Mouse (Mus musculus) heart, embryonic 15.5 days (tissue): ENCODE data around the gene Smg5. TPM values are rescaled to one million over a fixed set of nuclear protein-coding genes. Genes with fewer than 3 reads are reported as not detected.

Source experiments
- ATAC-seq: fragments of 200-750 bp; cut with Nextera tagmentation; replicated peaks from 2 replicates; pipeline ENCODE4 v1.8.0; 2017; ENCODE audit warnings: low read depth, moderate TSS enrichment; ENCODE audit not compliant: insufficient number of reproducible peaks, insufficient read depth, low FRiP score
- H3K27ac ChIP-seq: fragments of 300-500 bp; sonication (generic); 2 replicates; pipeline ENCODE4 v1.5.1; 2015; ENCODE audit warnings: mild to moderate bottlenecking, inconsistent platforms
- H3K27me3 ChIP-seq: fragments of 300-500 bp; sonication (generic); 2 replicates; pipeline ENCODE4 v1.6.1; 2015; ENCODE audit warnings: inconsistent platforms
- H3K36me3 ChIP-seq: fragments of 300-500 bp; sonication (generic); 2 replicates; pipeline ENCODE4 v1.6.1; 2015; ENCODE audit warnings: mild to moderate bottlenecking, inconsistent platforms
- H3K4me1 ChIP-seq: fragments of 300-500 bp; sonication (generic); replicated peaks from 2 replicates; pipeline ENCODE4 v1.6.1; 2015; ENCODE audit warnings: inconsistent platforms
- H3K4me2 ChIP-seq: fragments of 300-500 bp; sonication (generic); 2 replicates; pipeline ENCODE4 v1.6.1; 2015; ENCODE audit warnings: inconsistent platforms, mild to moderate bottlenecking, moderate library complexity
- H3K4me3 ChIP-seq: fragments of 300-500 bp; sonication (generic); 2 replicates; pipeline ENCODE4 v1.5.1; 2015; ENCODE audit warnings: mild to moderate bottlenecking, inconsistent platforms
- H3K9ac ChIP-seq: fragments of 300-500 bp; sonication (generic); 2 replicates; pipeline ENCODE4 v1.6.1; 2015; ENCODE audit warnings: mild to moderate bottlenecking, inconsistent platforms
- H3K9me3 ChIP-seq: fragments of 300-500 bp; sonication (generic); replicated peaks from 2 replicates; pipeline ENCODE4 v1.6.1; 2016; ENCODE audit warnings: inconsistent platforms
- WGBS: fragments of 180-500 bp; shearing (Covaris S2); methylation state at CpG from one replicate; pipeline ENCODE4 v1.1.7; 2015; ENCODE audit warnings: mixed read lengths; 5-methylcytosine and 5-hydroxymethylcytosine counted together
- polyA plus RNA-seq: library from polyadenylated mRNA; unstranded; fragments of >200 nt; fragmentation: Nextera tagmentation; extraction: Ambion mirVana; gene quantifications from 2 replicates; pipeline ENCODE4 v1.2.1, GENCODE M21; 2015

Smg5 gene
- polyA plus RNA-seq, 1 experiment from 2014 or later, result 41.1 TPM

- H3K36me3 ChIP-seq, result peaks cover 19% of the 10 kb centered on the region
- no peak overlapping the region for H3K27ac ChIP-seq
- no peak for ATAC-seq
- peaks cover 12% of the 10 kb centered on the region for H3K4me1 ChIP-seq
- no peaks in the 10 kb centered on the region for H3K27me3 ChIP-seq
- no peak overlapping the region for H3K4me2 ChIP-seq
- 81% methylated on average over 5 of the region's 5 CpGs for WGBS
- H3K4me3 ChIP-seq, result no peak overlapping the region
- no peak overlapping the region for H3K9ac ChIP-seq
- no peaks in the 10 kb centered on the region for H3K9me3 ChIP-seq
These were observed 7.1 kb upstream of the Smg5 start for GRCm38 (mm10) chr3:88328956-88329355.

GRCm38 (mm10) chr3:88331282-88331681, 4.8 kb upstream of the Smg5 start:
- 27% methylated on average over 2 of the region's 2 CpGs for WGBS
- no peak for ATAC-seq

GRCm38 (mm10) chr3:88334029-88334658, 1.9 kb upstream of the Smg5 start:
- H3K27ac ChIP-seq, result 0 out of 2 replicates have a peak overlapping the region, but pooled peaks have one; percentile 9
- 43% methylated on average over 12 of the region's 12 CpGs for WGBS
- H3K36me3 ChIP-seq, result peaks cover 5% of the 10 kb centered on the region; the same call in 1 of the 2 replicates
- no peaks in the 10 kb centered on the region for H3K27me3 ChIP-seq
- H3K4me1 ChIP-seq, result peaks cover 33% of the 10 kb centered on the region
- H3K4me3 ChIP-seq, result peak overlapping the region; percentile 96; the same call in 1 of the 2 replicates
- H3K9ac ChIP-seq, result no peak overlapping the region
- ATAC-seq, result no peak
- no peaks in the 10 kb centered on the region for H3K9me3 ChIP-seq
- peak overlapping the region; percentile 74; the same call in 1 of the 2 replicates for H3K4me2 ChIP-seq

More at GRCm38 (mm10) chr3:88331282-88331681, 4.8 kb upstream of the Smg5 start:
- H3K27ac ChIP-seq, result no peak overlapping the region
- H3K9me3 ChIP-seq, result no peaks in the 10 kb centered on the region
- peaks cover 12% of the 10 kb centered on the region for H3K4me1 ChIP-seq
- H3K27me3 ChIP-seq, result no peaks in the 10 kb centered on the region
- no peak overlapping the region for H3K9ac ChIP-seq
- no peak overlapping the region for H3K4me3 ChIP-seq
- no peak overlapping the region for H3K4me2 ChIP-seq
- H3K36me3 ChIP-seq, result peaks cover 19% of the 10 kb centered on the region

- H3K4me1 ChIP-seq, result peaks cover 35% of the 10 kb centered on the region
- peak overlapping the region; percentile 73 for H3K9ac ChIP-seq
- no peaks in the 10 kb centered on the region for H3K36me3 ChIP-seq
- no peak for ATAC-seq
- no peaks in the 10 kb centered on the region for H3K9me3 ChIP-seq
- H3K4me3 ChIP-seq, result peak overlapping the region; percentile 96
- H3K27me3 ChIP-seq, result no peaks in the 10 kb centered on the region
- peak overlapping the region; percentile 99 for H3K27ac ChIP-seq
- H3K4me2 ChIP-seq, result peak overlapping the region; percentile 74
- WGBS, result 30% methylated on average over 3 of the region's 3 CpGs
These were observed 1.1 kb upstream of the Smg5 start for GRCm38 (mm10) chr3:88334902-88335435.

- peak; percentile 28 for ATAC-seq
- no peaks in the 10 kb centered on the region for H3K27me3 ChIP-seq
- under 1% methylated on average over 27 of the region's 27 CpGs for WGBS
- peaks cover 35% of the 10 kb centered on the region for H3K4me1 ChIP-seq
- H3K4me2 ChIP-seq, result peak overlapping the region; percentile 74
- peak overlapping the region; percentile 99 for H3K27ac ChIP-seq
- H3K4me3 ChIP-seq, result peak overlapping the region; percentile 96
- no peaks in the 10 kb centered on the region for H3K9me3 ChIP-seq
- H3K9ac ChIP-seq, result peak overlapping the region; percentile 73
- no peaks in the 10 kb centered on the region for H3K36me3 ChIP-seq
These were observed 515 bp upstream of the Smg5 start for GRCm38 (mm10) chr3:88335436-88336053.

DNA sequence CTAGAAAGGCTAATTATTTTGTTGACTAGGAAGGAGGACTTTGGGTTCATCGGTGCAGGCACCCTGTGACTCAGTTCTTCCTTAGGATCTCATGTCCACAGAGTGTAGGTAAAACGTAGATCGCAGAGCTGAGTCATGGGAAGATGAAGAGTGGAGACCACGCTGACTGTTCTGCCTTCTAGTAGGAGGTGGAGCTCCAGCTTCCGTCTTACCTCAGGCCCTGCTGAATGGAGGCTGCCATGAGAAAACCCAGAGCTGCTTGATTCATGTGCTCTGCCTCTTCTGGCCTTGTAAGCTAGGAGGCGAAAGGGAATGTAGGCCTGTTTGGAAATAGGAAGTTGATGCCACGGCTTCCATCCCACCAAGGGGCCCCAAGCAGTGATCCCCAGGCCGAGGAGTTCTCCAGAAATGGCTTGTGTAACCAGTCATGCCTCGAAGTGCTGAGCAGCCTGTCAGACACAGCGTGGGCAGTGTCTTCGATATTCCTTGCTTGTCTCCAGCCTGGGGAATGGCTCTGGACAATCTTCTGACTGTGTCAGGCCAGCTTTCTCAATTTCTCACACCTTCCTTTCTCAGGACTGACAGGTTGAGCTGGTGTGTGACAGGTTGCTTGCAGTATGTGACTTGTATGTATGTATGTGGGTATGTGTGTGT, 1.4 kb downstream of the Smg5 start:
- peaks cover 35% of the 10 kb centered on the region for H3K4me1 ChIP-seq
- H3K27me3 ChIP-seq, result no peaks in the 10 kb centered on the region
- no peaks in the 10 kb centered on the region for H3K9me3 ChIP-seq
- H3K9ac ChIP-seq, result peak overlapping the region; percentile 12; the same call in 1 of the 2 replicates
- peak overlapping the region; percentile 96 for H3K4me3 ChIP-seq
- peak overlapping the region; percentile 99 for H3K27ac ChIP-seq
- ATAC-seq, result no peak
- 47% methylated on average over 11 of the region's 11 CpGs for WGBS
- peak overlapping the region; percentile 74 for H3K4me2 ChIP-seq
- H3K36me3 ChIP-seq, result peaks cover 12% of the 10 kb centered on the region

DNA sequence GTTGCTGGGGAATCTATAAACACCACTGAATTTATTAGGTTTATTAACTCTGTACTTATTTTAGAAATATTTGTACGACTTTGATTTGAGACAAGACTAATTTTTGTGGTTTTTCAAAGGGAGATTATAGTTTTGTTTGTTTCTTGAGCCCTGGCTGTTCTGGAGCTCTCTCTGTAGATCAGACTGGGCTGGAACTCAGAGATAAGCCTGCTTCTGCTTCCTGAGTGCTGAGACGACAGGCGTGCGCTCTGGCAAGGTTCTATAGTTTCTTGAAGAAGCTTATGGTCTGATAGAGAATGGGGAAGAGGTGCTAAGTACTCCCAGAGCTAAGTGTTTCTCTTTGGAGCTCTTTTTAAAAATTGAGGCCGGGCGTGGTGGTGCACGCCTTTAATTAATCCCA, 2.3 kb downstream of the Smg5 start:
- no peak for ATAC-seq
- Histone ChIP-seq H3K4me1 (peaks cover 35% of the 10 kb centered on the region), H3K27me3 (no peaks in the 10 kb centered on the region), H3K4me3 (no peak overlapping the region), H3K36me3 (peaks cover 20% of the 10 kb centered on the region), H3K9ac (no peak overlapping the region), H3K4me2 (no peak overlapping the region), H3K27ac (no peak overlapping the region), H3K9me3 (no peaks in the 10 kb centered on the region)
- WGBS, result 76% methylated on average over 7 of the region's 7 CpGs

GRCm38 (mm10) chr3:88339006-88339405, 2.9 kb downstream of the Smg5 start:
- H3K27ac ChIP-seq, result no peak overlapping the region
- H3K27me3 ChIP-seq, result no peaks in the 10 kb centered on the region
- peaks cover 35% of the 10 kb centered on the region for H3K4me1 ChIP-seq
- peaks cover 27% of the 10 kb centered on the region for H3K36me3 ChIP-seq
- no peak overlapping the region for H3K4me2 ChIP-seq
- no peak overlapping the region for H3K9ac ChIP-seq
- H3K9me3 ChIP-seq, result no peaks in the 10 kb centered on the region
- no peak for ATAC-seq
- WGBS, result 60% methylated on average over 3 of the region's 3 CpGs
- H3K4me3 ChIP-seq, result no peak overlapping the region

- Histone ChIP-seq H3K4me2 (no peak overlapping the region), H3K9me3 (no peaks in the 10 kb centered on the region), H3K27ac (no peak overlapping the region), H3K9ac (no peak overlapping the region), H3K4me1 (no peaks in the 10 kb centered on the region), H3K36me3 (peaks cover 99% of the 10 kb centered on the region), H3K27me3 (no peaks in the 10 kb centered on the region), H3K4me3 (no peak overlapping the region)
- ATAC-seq, result no peak
- WGBS, result 71% methylated on average over 13 of the region's 13 CpGs
These were observed 14.7 kb downstream of the Smg5 start for GRCm38 (mm10) chr3:88350732-88351131.

DNA sequence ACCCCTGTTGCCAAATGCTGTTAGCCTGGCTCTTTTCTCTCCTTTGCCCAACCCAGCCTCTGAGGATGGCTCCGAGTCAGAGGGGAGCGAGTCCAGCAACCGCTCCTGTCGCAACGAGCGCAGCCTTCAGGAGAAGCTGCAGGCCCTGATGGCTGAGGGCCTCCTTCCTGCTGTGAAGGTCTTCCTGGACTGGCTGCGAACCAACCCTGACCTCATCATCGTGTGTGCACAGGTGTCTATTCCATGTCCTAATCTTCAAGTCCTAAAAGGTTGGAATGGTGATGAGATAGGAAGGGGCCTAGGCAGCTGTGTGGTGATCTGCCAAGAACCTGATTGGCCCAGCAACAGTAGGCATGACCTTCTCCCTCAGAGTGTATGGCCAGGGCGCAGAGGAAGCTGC, 16.8 kb downstream of the Smg5 start:
- H3K9ac ChIP-seq, result no peak overlapping the region
- no peak overlapping the region for H3K4me3 ChIP-seq
- H3K9me3 ChIP-seq, result no peaks in the 10 kb centered on the region
- no peak overlapping the region for H3K27ac ChIP-seq
- 86% methylated on average over 9 of the region's 9 CpGs for WGBS
- H3K36me3 ChIP-seq, result peaks cover 99% of the 10 kb centered on the region
- no peaks in the 10 kb centered on the region for H3K4me1 ChIP-seq
- H3K4me2 ChIP-seq, result no peak overlapping the region
- no peaks in the 10 kb centered on the region for H3K27me3 ChIP-seq
- ATAC-seq, result no peak

GRCm38 (mm10) chr3:88354396-88355165, 18.5 kb downstream of the Smg5 start:
- Histone ChIP-seq H3K27ac (no peak overlapping the region), H3K4me1 (peaks cover 10% of the 10 kb centered on the region; the same call in 1 of the 2 replicates), H3K9ac (no peak overlapping the region), H3K27me3 (no peaks in the 10 kb centered on the region), H3K9me3 (no peaks in the 10 kb centered on the region), H3K4me3 (no peak overlapping the region), H3K36me3 (peaks cover 100% of the 10 kb centered on the region), H3K4me2 (no peak overlapping the region)
- 89% methylated on average over 8 of the region's 8 CpGs for WGBS
- no peak for ATAC-seq
